Mouse (Mus musculus) liver, embryonic 14.5 days (tissue): Measurements from ENCODE around the gene Add3. TPM values are rescaled to one million over a fixed set of nuclear protein-coding genes. Genes with fewer than 3 reads are reported as not detected.

Experiments
- ATAC-seq: fragments of 200-750 bp; cut with Nextera tagmentation; 2 replicates; pipeline ENCODE4 v1.8.0; 2017; ENCODE audit warnings: moderate number of reproducible peaks, mild to moderate bottlenecking, moderate library complexity; ENCODE audit not compliant: insufficient read depth
- DNase-seq, 3 experiments: peaks; one replicate each; pipeline ENCODE4 v3.0.0-alpha.2; 2012 to 2013; ENCODE audit warnings: low read depth in 3 of 3, low spot score in 3 of 3
- H3K27ac ChIP-seq: fragments of 300-500 bp; sonication (generic); 2 replicates; pipeline ENCODE4 v1.5.1; 2014; ENCODE audit warnings: moderate library complexity, mild to moderate bottlenecking, control low read depth, inconsistent platforms
- H3K27me3 ChIP-seq: fragments of 300-500 bp; sonication (generic); 2 replicates; pipeline ENCODE4 v1.6.1; 2014; ENCODE audit warnings: mild to moderate bottlenecking, low read length, moderate library complexity; ENCODE audit not compliant: control insufficient read depth, insufficient read depth
- H3K36me3 ChIP-seq: fragments of 300-500 bp; sonication (generic); replicated peaks from 2 replicates; pipeline ENCODE4 v1.6.1; 2014; ENCODE audit warnings: low read depth; ENCODE audit not compliant: control insufficient read depth, insufficient read depth
- H3K4me1 ChIP-seq, 2 experiments: fragments of 200-500 bp in 1 of 2; fragments of 300-500 bp in 1 of 2; sonication (generic) in 1 of 2; replicated peaks; 2 replicates each; pipeline ENCODE4 v1.6.1; 2012 to 2014; ENCODE audit warnings: antibody characterized with exemption in 1 of 2, inconsistent platforms in 1 of 2, low read length in 1 of 2; ENCODE audit not compliant: control insufficient read depth in 2 of 2, insufficient read depth in 2 of 2
- H3K4me2 ChIP-seq: fragments of 300-500 bp; sonication (generic); 2 replicates; pipeline ENCODE4 v1.6.1; 2014; ENCODE audit warnings: low read depth, mild to moderate bottlenecking, control low read depth, moderate library complexity
- H3K4me3 ChIP-seq, 2 experiments: fragments of 200-500 bp in 1 of 2; fragments of 300-500 bp in 1 of 2; sonication (generic) in 1 of 2; 2 replicates each; pipeline ENCODE4 v1.5.1; 2012 to 2014; ENCODE audit warnings: low read depth in 2 of 2, low read length in 2 of 2, mild to moderate bottlenecking in 2 of 2, control low read depth in 1 of 2, inconsistent platforms in 1 of 2, moderate library complexity in 1 of 2; ENCODE audit not compliant: insufficient read depth in 1 of 2
- H3K9ac ChIP-seq: fragments of 300-500 bp; sonication (generic); replicated peaks from 2 replicates; pipeline ENCODE4 v1.6.1; 2014; ENCODE audit warnings: mild to moderate bottlenecking, control low read depth, moderate library complexity
- H3K9me3 ChIP-seq: fragments of 300-500 bp; sonication (generic); 2 replicates; pipeline ENCODE4 v1.6.1; 2016; ENCODE audit warnings: low read length, mixed read lengths; ENCODE audit not compliant: control insufficient read depth
- CTCF ChIP-seq: IDR thresholded peaks from 2 replicates; pipeline ENCODE4 v1.5.1; 2016; ENCODE audit warnings: antibody characterized with exemption, low read depth, control low read depth
- EP300 ChIP-seq: IDR thresholded peaks from 2 replicates; pipeline ENCODE4 v1.6.1; 2016; ENCODE audit warnings: antibody characterized with exemption, low read depth
- WGBS: fragments of 180-500 bp; shearing (Covaris S2); extraction: QIAGEN DNeasy Blood & Tissue Kit; methylation state at CpG from one replicate; pipeline ENCODE4 v1.1.7; 2014; ENCODE audit not compliant: insufficient replicate concordance; 5-methylcytosine and 5-hydroxymethylcytosine counted together
- polyA plus RNA-seq, 2 experiments: library from polyadenylated mRNA; depleted of rRNA in 1 of 2; stranded (reverse) in 1 of 2; unstranded in 1 of 2; fragments of >200 nt; fragmentation: Nextera tagmentation in 1 of 2; extraction: Ambion mirVana in 1 of 2; gene quantifications; 2 replicates each; pipeline versions ENCODE4 v1.2.1 to v1.2.3; 2012 to 2014

Gene Add3
- polyA plus RNA-seq, 2 experiments = 12.7 to 21.7 TPM

GRCm38 (mm10) chr19:53166367-53166766 lies 26.1 kb downstream of the Add3 start:
- WGBS = 79% methylated on average over 10 of the region's 10 CpGs
- no peak for DNase-seq
- Histone ChIP-seq H3K9me3 (no peaks in the 10 kb centered on the region), H3K4me2 (no peak overlapping the region), H3K27me3 (no peaks in the 10 kb centered on the region), H3K4me1 (peaks cover 0 to 10% of the 10 kb centered on the region in 2 experiments; a peak in 2 of 4 replicates), H3K9ac (no peak overlapping the region), H3K36me3 (no peaks in the 10 kb centered on the region), H3K27ac (no peak overlapping the region), H3K4me3 (no peak overlapping the region)
- ATAC-seq = no peak
- TF ChIP-seq CTCF = no peak
- no peak for TF ChIP-seq EP300

GRCm38 (mm10) chr19:53168576-53168975 lies 28.3 kb downstream of the Add3 start:
- Histone ChIP-seq H3K27ac (no peak overlapping the region), H3K9me3 (no peaks in the 10 kb centered on the region), H3K36me3 (no peaks in the 10 kb centered on the region), H3K4me2 (no peak overlapping the region), H3K4me3 (no peak overlapping the region), H3K27me3 (no peaks in the 10 kb centered on the region), H3K4me1 (peaks cover 0 to 10% of the 10 kb centered on the region in 2 experiments; a peak in 2 of 4 replicates), H3K9ac (no peak overlapping the region)
- TF ChIP-seq EP300 = no peak
- TF ChIP-seq CTCF = no peak
- 70% methylated on average over 5 of the region's 5 CpGs for WGBS
- DNase-seq (no peak), ATAC-seq (no peak)

- whole genome bisulfite sequencing = 42% methylated on average over 5 of the region's 5 CpGs
- Histone ChIP-seq H3K36me3 (no peaks in the 10 kb centered on the region), H3K9ac (no peak overlapping the region), H3K27me3 (no peaks in the 10 kb centered on the region), H3K9me3 (no peaks in the 10 kb centered on the region), H3K27ac (no peak overlapping the region), H3K4me1 (peaks cover 0 to 10% of the 10 kb centered on the region in 2 experiments; a peak in 2 of 4 replicates), H3K4me2 (no peak overlapping the region), H3K4me3 (no peak overlapping the region)
- ATAC-seq = no peak
- no peak for DNase-seq
- no peak for TF ChIP-seq CTCF
- no peak for TF ChIP-seq EP300
These were observed 30.4 kb downstream of the Add3 start for GRCm38 (mm10) chr19:53170651-53171050.

- Histone ChIP-seq H3K4me2 (no peak overlapping the region), H3K9ac (no peak overlapping the region), H3K36me3 (no peaks in the 10 kb centered on the region), H3K9me3 (no peaks in the 10 kb centered on the region), H3K27ac (no peak overlapping the region), H3K4me3 (no peak overlapping the region), H3K4me1 (peaks cover 0 to 4% of the 10 kb centered on the region in 2 experiments; a peak in 1 of 4 replicates), H3K27me3 (no peaks in the 10 kb centered on the region)
- WGBS = 64% methylated on average over 2 of the region's 2 CpGs
- ATAC-seq = no peak
- TF ChIP-seq EP300 (no peak), CTCF (no peak)
- no peak for DNase-seq
These were observed 33.8 kb downstream of the Add3 start for GRCm38 (mm10) chr19:53174034-53174433.

GRCm38 (mm10) chr19:53175550-53175949 lies 35.3 kb downstream of the Add3 start:
- Histone ChIP-seq H3K4me2 (no peak overlapping the region), H3K27me3 (no peaks in the 10 kb centered on the region), H3K36me3 (no peaks in the 10 kb centered on the region), H3K4me1 (peaks cover 0 to 4% of the 10 kb centered on the region in 2 experiments; a peak in 2 of 4 replicates), H3K27ac (no peak overlapping the region), H3K4me3 (no peak overlapping the region), H3K9ac (no peak overlapping the region), H3K9me3 (no peaks in the 10 kb centered on the region)
- DNase-seq = no peak
- TF ChIP-seq CTCF = no peak
- no peak for TF ChIP-seq EP300
- ATAC-seq = no peak
- 72% methylated on average over 5 of the region's 5 CpGs for WGBS
